Mouse (Mus musculus) heart, postnatal 36 days (tissue): Measurements from ENCODE around the gene Stim2. TPM values are rescaled to one million over a fixed set of nuclear protein-coding genes. Genes with fewer than 3 reads are reported as not detected.

ENCODE experiments used
- DNase-seq, 2 experiments: peaks; one replicate each; pipeline ENCODE4 v3.0.0; 2021 to 2022
- intact Hi-C: fragments of 180-260 bp; cut with DNase I; formaldehyde crosslinking; loops from one replicate; pipeline ENCODE4 v1.15.1; 2025
- total RNA-seq, 2 experiments: library from RNA; stranded (reverse); gene quantifications; 2 replicates each; pipeline ENCODE4 v1.2.3; 2021

Stim2 gene
- total RNA-seq, 2 experiments from 2014 or later, result 14.0 to 17.0 TPM

- intact Hi-C loops, result no loop called here
- no peak for DNase-seq
Measured at GRCm38 (mm10) chr5:53992616-53993015, 5.7 kb upstream of the Stim2 start.

DNA sequence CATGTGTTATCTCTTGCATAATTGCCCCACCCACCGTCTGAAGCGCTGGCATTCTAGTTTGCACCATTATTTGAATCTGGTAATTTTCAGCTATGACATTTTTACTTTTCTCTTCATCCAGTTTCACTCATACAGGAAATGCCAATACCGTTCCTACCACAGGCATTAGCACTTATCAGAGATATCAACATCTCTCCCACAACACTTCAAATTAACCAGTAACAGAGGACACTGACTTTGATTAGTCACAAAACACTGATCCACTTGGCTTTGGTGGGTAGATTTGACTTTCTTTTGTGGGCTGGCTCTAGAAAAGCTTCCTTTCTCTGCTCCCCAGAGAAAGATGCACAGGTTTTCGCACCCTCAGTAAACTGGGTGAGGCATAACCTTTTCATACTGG lies 3.7 kb upstream of the Stim2 start:
- DNase-seq, result no peak
- intact Hi-C loops, result no loop called here

- intact Hi-C loops, result loop anchor here (5.0 kb wide), 1 partner anchor 117 kb away; no protein-coding TSS in a partner anchor
- peak; percentile 80 to 81 for DNase-seq
Measured at GRCm38 (mm10) chr5:53995316-53995715, 3.0 kb upstream of the Stim2 start.

GRCm38 (mm10) chr5:53996822-53997221 lies 1.5 kb upstream of the Stim2 start:
- no peak for DNase-seq
- intact Hi-C loops, result loop anchor here (5.0 kb wide), 1 partner anchor 115 kb away; no protein-coding TSS in a partner anchor

GRCm38 (mm10) chr5:53998743-53999460 lies 603 bp downstream of the Stim2 start:
- intact Hi-C loops, result loop anchor here (1.0 to 5.0 kb wide), 4 partner anchors 49 to 126 kb away; no protein-coding TSS in a partner anchor
- peak; percentile 65 to 79 for DNase-seq

DNA sequence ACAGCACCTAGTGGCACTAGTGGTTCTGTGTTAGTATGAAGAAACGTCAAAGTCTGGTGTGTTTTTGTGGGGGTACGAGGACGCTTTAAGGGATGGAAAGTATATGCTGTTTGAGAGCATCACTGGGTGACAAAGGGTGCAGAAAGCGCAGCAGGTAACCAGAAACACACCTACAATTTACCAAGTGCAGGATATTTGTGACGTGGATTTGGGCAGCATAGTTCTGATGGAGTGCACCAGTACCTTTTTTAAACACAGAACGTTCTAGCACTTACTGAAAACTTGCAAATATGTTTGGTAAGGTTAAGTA lies 1.1 kb downstream of the Stim2 start:
- intact Hi-C loops, result loop anchor here (1.0 to 5.0 kb wide), 4 partner anchors 49 to 127 kb away; no protein-coding TSS in a partner anchor
- no peak for DNase-seq

GRCm38 (mm10) chr5:53999831-54000230 lies 1.5 kb downstream of the Stim2 start:
- no peak for DNase-seq

GRCm38 (mm10) chr5:54001021-54001420 lies 2.7 kb downstream of the Stim2 start:
- intact Hi-C loops, result loop anchor here (2.0 kb wide), 1 partner anchor 42 kb away; no protein-coding TSS in a partner anchor
- DNase-seq, result no peak

More at GRCm38 (mm10) chr5:53999831-54000230, 1.5 kb downstream of the Stim2 start:
- intact Hi-C loops, result loop anchor here (1.0 to 5.0 kb wide), 5 partner anchors 43 to 127 kb away; no protein-coding TSS in a partner anchor

DNA sequence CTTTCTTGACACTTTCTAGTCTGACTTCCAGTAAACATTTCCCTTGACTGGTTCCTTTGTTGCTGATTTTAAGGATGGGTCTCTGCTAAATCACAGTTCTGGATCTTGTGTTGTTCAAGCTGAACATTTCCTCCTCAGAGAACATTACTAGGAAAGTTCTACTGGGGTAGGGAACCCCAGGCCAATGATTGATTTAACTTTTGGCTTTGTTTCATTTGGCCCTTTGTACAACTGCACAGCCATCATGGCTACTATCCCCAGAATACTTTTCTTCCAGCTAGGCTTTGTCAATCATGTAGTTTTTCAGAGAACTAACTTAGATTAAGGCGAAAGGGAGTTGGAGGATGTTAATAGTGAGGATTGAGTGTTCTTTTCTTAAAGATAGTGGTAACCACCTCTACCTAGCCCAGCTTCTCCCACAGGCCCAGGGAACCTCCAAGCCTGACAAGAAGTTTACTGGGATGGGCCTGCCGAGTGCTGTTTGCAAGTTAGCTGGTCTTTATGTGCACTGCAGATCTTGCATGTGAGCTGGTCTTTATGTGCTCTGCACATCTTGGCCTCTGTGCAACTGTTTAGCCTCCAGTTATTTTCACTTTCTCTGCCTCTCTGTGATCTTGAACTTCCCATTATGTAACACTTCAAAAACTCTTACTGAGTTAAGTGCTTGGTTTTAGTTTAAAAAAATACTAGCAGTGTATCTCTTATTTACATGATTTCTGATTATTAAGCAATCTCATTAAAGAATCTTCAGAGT lies 7.0 kb downstream of the Stim2 start:
- intact Hi-C loops, result no loop called here
- no peak for DNase-seq

DNA sequence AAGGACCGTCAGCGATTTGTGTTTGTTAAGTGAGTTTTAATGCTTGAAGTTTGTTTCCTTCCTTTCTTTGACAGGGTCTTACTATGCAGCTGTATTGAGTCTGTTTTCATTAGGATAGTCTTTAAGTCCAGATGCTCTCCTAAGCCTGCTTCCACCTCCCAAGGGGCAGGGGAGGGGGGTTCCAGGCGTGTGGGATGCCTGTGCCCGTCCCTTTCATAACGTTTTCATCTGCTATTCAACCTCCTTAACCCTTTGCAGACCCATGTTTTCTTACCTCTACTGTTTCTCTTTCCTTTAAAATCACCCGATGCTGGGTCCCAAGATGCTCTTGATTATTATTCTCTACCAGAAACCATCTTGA lies 7.5 kb downstream of the Stim2 start:
- intact Hi-C loops, result no loop called here

GRCm38 (mm10) chr5:54006845-54007244 lies 8.5 kb downstream of the Stim2 start:
- DNase-seq, result no peak
- intact Hi-C loops, result no loop called here

More for the DNA sequence above, 7.5 kb downstream of the Stim2 start:
- DNase-seq, result no peak

DNA sequence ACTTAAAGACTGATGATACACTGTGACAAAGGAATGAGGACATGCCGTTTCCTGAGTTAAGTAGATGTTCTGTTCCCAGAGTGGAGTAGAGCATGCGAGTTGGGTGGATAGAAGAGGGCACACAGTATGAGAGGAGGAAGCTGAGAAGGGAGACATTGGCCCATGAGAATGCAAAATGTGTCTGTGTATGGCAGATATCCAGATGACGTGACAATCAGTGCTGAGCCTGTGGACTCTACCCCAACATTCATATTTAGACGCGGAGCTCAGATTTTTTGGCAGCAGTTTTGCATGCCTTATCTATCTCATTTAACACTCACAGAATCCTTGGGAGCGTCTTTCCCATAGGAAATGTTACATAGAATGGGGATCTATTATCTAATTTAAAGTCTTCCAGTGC lies 9.3 kb downstream of the Stim2 start:
- no peak for DNase-seq
- intact Hi-C loops, result no loop called here

DNA sequence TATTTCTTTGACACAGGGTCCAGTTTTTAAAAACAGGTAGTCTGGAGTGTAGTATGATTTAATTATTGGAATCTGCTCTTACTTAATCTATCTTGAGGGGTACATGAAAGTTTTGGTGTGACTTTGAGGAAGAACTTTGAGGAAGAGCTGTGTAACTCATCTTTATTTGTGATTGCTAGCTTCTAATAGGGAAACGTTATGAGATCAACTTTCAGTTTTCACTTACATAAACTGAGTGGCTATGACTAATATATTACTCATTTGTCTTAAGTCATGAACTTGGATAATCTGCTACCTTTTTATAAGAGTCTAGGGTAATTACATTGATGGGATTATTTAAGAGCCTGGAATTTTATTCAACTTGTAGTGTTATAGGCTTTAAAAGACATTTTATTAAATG lies 15.0 kb downstream of the Stim2 start:
- intact Hi-C loops, result no loop called here
- DNase-seq, result no peak

DNA sequence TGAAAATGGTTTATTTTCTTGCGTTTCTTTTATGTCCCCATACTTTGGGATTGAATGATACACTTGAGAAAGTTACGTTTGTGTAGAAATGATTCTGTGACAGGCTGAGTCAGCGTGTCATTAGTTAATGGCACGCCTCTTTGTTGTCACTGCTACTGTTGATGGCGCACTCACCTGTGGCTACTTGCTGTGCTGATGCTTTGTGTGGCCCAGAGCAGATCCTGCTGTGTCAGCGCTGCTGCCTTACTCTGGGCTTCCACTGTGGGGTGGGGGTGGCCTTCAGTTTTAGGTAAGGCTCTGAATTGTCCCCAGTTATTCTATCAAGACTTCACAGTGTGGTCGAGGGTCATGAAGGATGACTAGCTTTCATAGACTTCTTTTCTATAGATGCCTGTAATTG lies 18.8 kb downstream of the Stim2 start:
- no peak for DNase-seq
- intact Hi-C loops, result no loop called here

DNA sequence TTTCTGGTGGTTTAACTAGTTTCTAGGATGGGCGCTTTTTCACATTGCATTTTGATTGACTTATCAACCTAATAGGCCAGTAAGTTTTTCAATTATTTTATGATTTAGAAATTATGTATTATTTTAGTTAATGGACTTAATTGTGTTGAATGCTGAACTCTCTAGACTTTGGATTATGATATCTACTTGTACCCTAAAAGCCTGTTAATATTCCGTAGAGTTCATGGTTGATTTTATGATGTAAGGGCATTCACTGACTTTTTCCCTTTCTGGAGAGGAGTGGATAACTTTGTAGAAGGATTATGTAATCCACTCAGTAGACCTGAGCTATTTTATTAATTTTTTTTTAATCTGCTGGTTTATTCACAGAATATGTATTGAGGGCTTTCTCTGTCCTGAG lies 20.6 kb downstream of the Stim2 start:
- DNase-seq, result no peak

DNA sequence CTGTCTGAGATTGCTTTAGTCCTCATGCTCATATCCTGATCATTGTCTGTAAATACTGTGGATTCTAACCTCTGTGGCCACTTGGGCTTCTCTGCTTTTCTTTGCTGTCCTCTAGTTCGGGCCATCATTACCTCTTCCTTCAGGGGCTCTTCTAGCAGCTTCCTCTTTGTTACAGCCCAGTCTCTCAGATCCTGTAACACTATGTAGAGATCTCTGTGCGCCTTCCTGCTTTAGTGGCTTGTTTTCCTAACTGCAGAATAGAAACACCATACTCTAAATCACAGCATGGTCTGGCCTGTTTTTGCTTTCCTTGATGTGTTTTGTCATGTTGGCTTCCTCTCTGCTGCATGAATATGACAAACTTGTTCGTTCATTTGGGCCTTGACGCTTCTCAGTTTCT lies 21.2 kb downstream of the Stim2 start:
- peak in 1 of 2 experiments; percentile 26 for DNase-seq
- intact Hi-C loops, result no loop called here

More for the DNA sequence above, 20.6 kb downstream of the Stim2 start:
- intact Hi-C loops, result no loop called here

DNA sequence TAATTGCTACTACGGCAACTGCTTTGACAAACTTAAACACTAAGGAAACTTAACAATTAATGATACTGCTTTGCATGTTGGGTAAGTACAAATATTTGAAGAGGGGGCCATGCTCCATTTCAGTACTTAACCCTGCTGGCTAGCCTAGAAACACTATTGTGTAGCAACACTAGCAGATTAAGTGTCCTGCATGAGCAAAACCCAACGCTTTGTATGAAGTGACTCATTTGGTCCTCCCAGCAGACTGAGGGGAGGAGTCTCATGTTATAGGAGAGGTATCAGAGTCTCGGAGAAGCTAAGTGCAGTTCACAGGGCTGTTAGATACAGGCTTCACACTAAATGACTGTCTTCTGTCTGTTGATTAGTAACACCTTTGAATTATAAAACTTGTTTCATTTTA lies 26.3 kb downstream of the Stim2 start:
- DNase-seq, result no peak
- intact Hi-C loops, result no loop called here

DNA sequence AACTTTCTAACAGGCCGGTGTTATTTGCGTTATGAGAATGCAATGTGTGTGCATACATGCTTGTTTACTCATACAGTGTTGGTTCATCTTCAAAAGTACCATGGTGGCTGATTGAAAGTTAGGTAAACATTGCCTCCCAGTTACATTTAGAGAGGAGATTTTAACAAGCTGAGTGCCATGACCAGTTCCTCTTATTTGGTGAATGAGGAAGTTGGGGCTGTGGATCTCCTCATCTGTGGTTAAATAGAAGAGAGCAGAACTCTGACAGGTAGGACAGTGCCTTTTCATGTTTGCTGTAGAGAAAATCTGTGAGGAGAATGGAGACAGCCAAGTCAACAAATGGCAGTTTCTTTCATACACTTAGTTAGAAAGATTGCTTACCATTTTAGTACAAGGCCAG lies 27.3 kb downstream of the Stim2 start:
- intact Hi-C loops, result no loop called here
- DNase-seq, result no peak

DNA sequence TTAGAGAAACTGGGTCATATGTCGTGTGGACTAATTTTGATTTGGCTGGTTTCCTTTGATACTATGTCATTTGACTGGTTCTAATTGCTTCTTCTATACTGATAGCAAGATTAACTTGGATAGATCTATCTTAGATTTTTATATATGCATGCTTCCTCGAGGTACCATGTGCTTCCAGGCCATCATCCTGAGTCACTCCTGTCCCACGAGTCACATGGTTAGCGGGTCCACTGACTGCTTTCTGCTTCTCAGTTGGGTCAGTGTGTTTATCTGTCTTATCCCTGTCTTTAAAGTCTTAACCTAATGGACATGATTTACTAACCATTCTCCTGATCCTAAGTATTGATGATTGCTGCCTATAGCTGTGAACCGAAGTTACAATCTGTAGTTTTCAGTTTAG lies 34.9 kb downstream of the Stim2 start:
- no peak for DNase-seq
- intact Hi-C loops, result no loop called here

- intact Hi-C loops, result no loop called here
- no peak for DNase-seq
Measured at GRCm38 (mm10) chr5:54034680-54035079, 36.4 kb downstream of the Stim2 start.

GRCm38 (mm10) chr5:54038615-54039014 lies 40.3 kb downstream of the Stim2 start:
- no peak for DNase-seq
- intact Hi-C loops, result no loop called here

DNA sequence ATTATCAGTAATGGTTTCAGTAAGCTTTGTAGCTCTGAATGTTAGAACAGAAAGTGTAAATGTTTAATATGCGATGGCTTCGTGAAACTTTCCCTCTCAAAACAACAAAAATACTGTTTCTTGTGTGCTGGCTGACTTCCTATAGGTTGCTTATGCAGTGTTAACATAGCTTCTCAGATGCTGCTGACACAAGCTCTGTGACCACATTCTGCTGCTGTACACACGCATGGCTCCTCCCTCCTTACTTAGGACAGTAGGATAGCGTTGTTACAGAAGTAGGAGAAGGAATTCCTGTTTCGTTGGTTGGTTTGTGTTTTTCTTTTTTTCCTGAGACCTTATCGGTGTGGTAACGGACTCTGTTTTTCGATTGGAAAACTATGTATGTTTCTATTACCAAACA lies 42.2 kb downstream of the Stim2 start:
- no peak for DNase-seq
- intact Hi-C loops, result no loop called here
